Mouse (Mus musculus) liver, postnatal 0 days (tissue): ENCODE results near the gene Utrn.

ENCODE experiments used
- CTCF ChIP-seq: sonication (generic); IDR thresholded peaks from 2 replicates; pipeline ENCODE4 v1.5.1; 2016; ENCODE audit warnings: antibody characterized with exemption, low read depth
- EP300 ChIP-seq: IDR thresholded peaks from 2 replicates; pipeline ENCODE4 v1.6.1; 2016; ENCODE audit warnings: antibody characterized with exemption, low read depth, mild to moderate bottlenecking

DNA sequence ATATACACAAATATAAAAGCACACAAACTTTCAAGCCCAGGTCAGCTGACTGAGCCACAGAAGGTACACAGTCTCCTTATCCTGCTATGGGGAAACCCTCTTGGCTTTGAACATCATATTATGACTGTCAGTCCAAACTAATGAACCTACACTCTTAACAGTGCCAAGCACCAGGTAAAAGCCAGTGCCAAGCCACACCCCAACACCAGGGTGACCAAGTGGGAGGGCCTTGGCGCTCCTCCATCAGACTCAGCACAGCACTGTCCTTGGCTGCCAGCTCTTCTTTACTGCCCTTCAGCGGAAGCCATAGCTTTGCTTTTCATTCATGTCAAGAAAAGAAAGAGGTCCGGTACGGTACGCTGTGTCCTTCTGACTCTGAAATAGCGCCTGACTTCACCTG is 51.8 kb downstream of the Utrn start:
- TF ChIP-seq CTCF (peak; percentile 10; the same call in 1 of the 2 replicates), EP300 (no peak)
